Mouse (Mus musculus) CH12.LX (cell line): ENCODE data around the gene Abcc3.
A peak's percentile ranks its signal among the peaks of the same experiment; 100 is the strongest.

Experiments
- POLR2AphosphoS2 ChIP-seq: IDR thresholded peaks from 2 replicates; pipeline ENCODE4 v1.6.1; 2011; ENCODE audit warnings: low read depth, low read length, improper control_type of control experiment
- RAD21 ChIP-seq: IDR thresholded peaks from 2 replicates; pipeline ENCODE4 v1.6.1; 2011; ENCODE audit warnings: low read depth, mild to moderate bottlenecking, low read length, improper control_type of control experiment, moderate library complexity
- TCF12 ChIP-seq: IDR thresholded peaks from 2 replicates; pipeline ENCODE4 v1.6.1; 2014; ENCODE audit warnings: low read depth, mild to moderate bottlenecking, inconsistent platforms, low read length, improper control_type of control experiment

DNA sequence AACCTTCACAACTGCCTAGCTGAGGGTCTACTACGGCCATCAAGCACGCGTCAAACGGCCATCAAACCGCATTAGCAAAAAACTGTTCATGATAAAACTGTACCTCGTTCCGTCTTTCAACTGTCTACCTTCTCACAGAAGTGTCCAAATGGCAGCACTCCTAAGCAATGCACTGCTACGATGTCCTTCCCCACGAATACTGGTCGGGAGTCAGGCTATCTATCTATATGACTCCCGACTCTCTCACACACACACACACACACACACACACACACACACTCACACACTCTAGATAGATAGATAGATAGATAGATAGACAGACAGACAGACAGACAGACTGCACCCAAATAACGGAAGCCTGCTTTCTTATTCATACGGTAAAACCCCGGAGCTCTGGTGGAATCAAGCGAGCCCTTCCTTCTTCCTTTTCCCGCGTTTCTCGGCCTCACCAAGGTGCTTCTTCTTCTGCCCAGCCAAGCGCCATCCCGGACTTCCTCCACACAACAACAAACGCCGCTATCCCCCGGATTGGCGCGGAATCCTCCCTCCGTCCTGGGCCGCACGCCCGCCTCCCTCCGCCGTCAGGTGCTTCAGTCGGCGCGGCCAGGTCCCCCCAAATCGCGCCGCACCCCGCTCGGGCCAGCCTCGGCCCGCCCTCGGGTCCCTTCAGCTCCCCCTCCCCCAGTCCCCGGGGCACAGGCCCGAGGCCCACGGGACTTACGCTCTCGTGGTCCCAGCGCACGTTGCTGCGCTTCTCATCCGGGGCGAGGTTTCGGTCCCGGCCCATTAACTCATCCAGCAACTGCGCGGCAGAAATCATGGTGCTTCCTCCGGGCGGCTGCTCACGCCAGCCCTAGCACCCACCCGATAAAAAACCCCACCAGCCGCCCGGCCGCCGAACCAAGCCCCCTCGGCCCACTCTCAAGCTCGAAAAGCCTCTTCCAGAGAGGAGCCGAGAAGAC, 71.5 kb downstream of the Abcc3 start:
- TF ChIP-seq RAD21 (no peak), POLR2AphosphoS2 (peak; percentile 77), TCF12 (no peak)
